Mouse (Mus musculus) midbrain, postnatal 0 days (tissue): Measurements from ENCODE around the gene Fam172a. TPM values are rescaled to one million over a fixed set of nuclear protein-coding genes. Genes with fewer than 3 reads are reported as not detected.

Experiments used
- ATAC-seq: fragments of 200-750 bp; cut with Nextera tagmentation; 2 replicates; pipeline ENCODE4 v1.8.0; 2017; ENCODE audit warnings: moderate number of reproducible peaks, mild to moderate bottlenecking, moderate TSS enrichment, moderate library complexity; ENCODE audit not compliant: low FRiP score
- DNase-seq: peaks from one replicate; pipeline ENCODE4 v3.0.0-alpha.2; 2015; ENCODE audit warnings: low spot score
- H3K27ac ChIP-seq: fragments of 300-500 bp; sonication (generic); 2 replicates; pipeline ENCODE4 v1.5.1; 2014; ENCODE audit warnings: low read depth, mild to moderate bottlenecking, low read length, mixed read lengths
- H3K27me3 ChIP-seq: fragments of 300-500 bp; sonication (generic); 2 replicates; pipeline ENCODE4 v1.6.1; 2014; ENCODE audit warnings: low read length, control low read depth, mixed read lengths; ENCODE audit not compliant: insufficient read depth
- H3K36me3 ChIP-seq: fragments of 300-500 bp; sonication (generic); 2 replicates; pipeline ENCODE4 v1.6.1; 2014; ENCODE audit warnings: low read length, control low read depth, mixed read lengths; ENCODE audit not compliant: insufficient read depth
- H3K4me1 ChIP-seq: fragments of 300-500 bp; sonication (generic); 2 replicates; pipeline ENCODE4 v1.6.1; 2014; ENCODE audit warnings: mild to moderate bottlenecking, control low read depth, antibody characterized with exemption, low read length, mixed read lengths; ENCODE audit not compliant: insufficient read depth
- H3K4me2 ChIP-seq: fragments of 300-500 bp; sonication (generic); 2 replicates; pipeline ENCODE4 v1.6.1; 2014; ENCODE audit warnings: low read depth, mild to moderate bottlenecking, low read length, mixed read lengths; ENCODE audit not compliant: poor library complexity, severe bottlenecking
- H3K4me3 ChIP-seq: fragments of 300-500 bp; sonication (generic); 2 replicates; pipeline ENCODE4 v1.5.1; 2014; ENCODE audit warnings: low read depth, mild to moderate bottlenecking, low read length, moderate library complexity
- H3K9ac ChIP-seq: fragments of 300-500 bp; sonication (generic); replicated peaks from 2 replicates; pipeline ENCODE4 v1.6.1; 2014; ENCODE audit warnings: mild to moderate bottlenecking, low read length, moderate library complexity, mixed read lengths; ENCODE audit not compliant: poor library complexity, severe bottlenecking
- H3K9me3 ChIP-seq: fragments of 300-500 bp; sonication (generic); 2 replicates; pipeline ENCODE4 v1.6.1; 2016; ENCODE audit warnings: low read length, control low read depth
- CTCF ChIP-seq: IDR thresholded peaks from 2 replicates; pipeline ENCODE4 v1.5.1; 2016; ENCODE audit warnings: antibody characterized with exemption, mild to moderate bottlenecking
- WGBS: fragments of 180-500 bp; shearing (Covaris S2); extraction: QIAGEN DNeasy Blood & Tissue Kit; methylation state at CpG from one replicate; pipeline ENCODE4 v1.1.7; 2014; 5-methylcytosine and 5-hydroxymethylcytosine counted together
- polyA plus RNA-seq: library from polyadenylated mRNA; unstranded; fragments of >200 nt; fragmentation: Nextera tagmentation; extraction: Ambion mirVana; gene quantifications from 2 replicates; pipeline ENCODE4 v1.2.1, GENCODE M21; 2015
- total RNA-seq: library from RNA; depleted of rRNA; stranded (reverse); fragments of >200 nt; gene quantifications from 2 replicates; pipeline ENCODE4 v1.2.3, GENCODE M21; 2014

Fam172a gene
- total and polyA plus RNA-seq, 2 experiments from 2014 or later: 25.3 to 43.4 TPM

- Histone ChIP-seq H3K36me3 (no peaks in the 10 kb centered on the region), H3K27me3 (no peaks in the 10 kb centered on the region), H3K9ac (no peak overlapping the region), H3K27ac (no peak overlapping the region), H3K4me3 (no peak overlapping the region), H3K4me1 (no peaks in the 10 kb centered on the region), H3K9me3 (no peaks in the 10 kb centered on the region), H3K4me2 (no peak overlapping the region)
- no peak for ATAC-seq
- DNase-seq: no peak
- 56% methylated on average over 4 of the region's 4 CpGs for WGBS
- no peak for TF ChIP-seq CTCF
These were observed 176.3 kb downstream of the Fam172a start for GRCm38 (mm10) chr13:77878120-77878519.

GRCm38 (mm10) chr13:77878545-77878944, 176.7 kb downstream of the Fam172a start:
- no peak for TF ChIP-seq CTCF

GRCm38 (mm10) chr13:77897619-77898018, 195.8 kb downstream of the Fam172a start:
- Histone ChIP-seq H3K9me3 (no peaks in the 10 kb centered on the region), H3K4me2 (no peak overlapping the region), H3K9ac (no peak overlapping the region), H3K4me3 (no peak overlapping the region), H3K27ac (no peak overlapping the region), H3K27me3 (no peaks in the 10 kb centered on the region), H3K4me1 (no peaks in the 10 kb centered on the region), H3K36me3 (no peaks in the 10 kb centered on the region)
- WGBS: 46% methylated on average over 2 of the region's 2 CpGs
- TF ChIP-seq CTCF: no peak
- DNase-seq (no peak), ATAC-seq (no peak)

More at GRCm38 (mm10) chr13:77878545-77878944, 176.7 kb downstream of the Fam172a start:
- DNase-seq (no peak), ATAC-seq (no peak)
- Histone ChIP-seq H3K4me2 (no peak overlapping the region), H3K4me1 (no peaks in the 10 kb centered on the region), H3K36me3 (no peaks in the 10 kb centered on the region), H3K4me3 (no peak overlapping the region), H3K27ac (no peak overlapping the region), H3K27me3 (no peaks in the 10 kb centered on the region), H3K9ac (no peak overlapping the region), H3K9me3 (no peaks in the 10 kb centered on the region)
- 58% methylated on average over 3 of the region's 3 CpGs for WGBS

GRCm38 (mm10) chr13:77898066-77898796, 196.4 kb downstream of the Fam172a start:
- H3K4me3 ChIP-seq: no peak overlapping the region
- no peak for TF ChIP-seq CTCF
- no peak for ATAC-seq
- DNase-seq: no peak
- H3K27ac ChIP-seq: no peak overlapping the region
- 56% methylated on average over 6 of the region's 6 CpGs for WGBS
- H3K9ac ChIP-seq: no peak overlapping the region
- no peaks in the 10 kb centered on the region for H3K9me3 ChIP-seq
- no peaks in the 10 kb centered on the region for H3K27me3 ChIP-seq
- no peak overlapping the region for H3K4me2 ChIP-seq
- no peaks in the 10 kb centered on the region for H3K4me1 ChIP-seq
- 0 out of 2 replicates have a peak, but pooled peaks cover 2% of the 10 kb centered on the region for H3K36me3 ChIP-seq

- 0 out of 2 replicates have a peak, but pooled peaks cover 3% of the 10 kb centered on the region for H3K36me3 ChIP-seq
- no peak overlapping the region for H3K4me2 ChIP-seq
- no peak overlapping the region for H3K9ac ChIP-seq
- H3K27me3 ChIP-seq: no peaks in the 10 kb centered on the region
- WGBS: 77% methylated on average over 1 of the region's 1 CpGs
- H3K4me3 ChIP-seq: no peak overlapping the region
- no peaks in the 10 kb centered on the region for H3K4me1 ChIP-seq
- no peak for TF ChIP-seq CTCF
- ATAC-seq (no peak), DNase-seq (no peak)
- H3K27ac ChIP-seq: no peak overlapping the region
- no peaks in the 10 kb centered on the region for H3K9me3 ChIP-seq
These were observed 197.9 kb downstream of the Fam172a start for GRCm38 (mm10) chr13:77899725-77900124.

- ATAC-seq (no peak), DNase-seq (no peak)
- Histone ChIP-seq H3K27ac (no peak overlapping the region), H3K4me1 (no peaks in the 10 kb centered on the region), H3K4me3 (no peak overlapping the region), H3K4me2 (no peak overlapping the region), H3K9me3 (no peaks in the 10 kb centered on the region), H3K36me3 (0 out of 2 replicates have a peak, but pooled peaks cover 3% of the 10 kb centered on the region), H3K9ac (no peak overlapping the region), H3K27me3 (no peaks in the 10 kb centered on the region)
- no peak for TF ChIP-seq CTCF
These were observed 199.0 kb downstream of the Fam172a start for GRCm38 (mm10) chr13:77900843-77901242.
